Comparison of ENCODE assay signal across 8 mouse cellular contexts in genomic region chr8:13104691-13105086, GRCm38 (mm10). TPM values are rescaled to one million over a fixed set of nuclear protein-coding genes. Genes with fewer than 3 reads are reported as not detected.
DNase-seq lines count a peak whose midpoint lies in the region; ATAC-seq lines count a peak whose summit lies in the region.

No protein-coding gene starts in this region.

- peak; percentile 83 for ATAC-seq in hindbrain, embryonic 14.5 days (ENCODE audit: low FRiP score)

- H3K9ac ChIP-seq in hindbrain, embryonic 14.5 days: peak overlapping the region; percentile 89

- DNase-seq in NIH3T3 (ENCODE audit: low read depth): peak; percentile 94
- DNase-seq in cerebellum, postnatal 10 days: peak; percentile 94 to 96
- DNase-seq in frontal cortex, postnatal 14 days (ENCODE audit: low spot score in 2 of 2): peak; percentile 83 to 88
- peak; percentile 87 for DNase-seq in hindbrain, embryonic 14.5 days (ENCODE audit: low spot score)
- DNase-seq in layer of hippocampus, postnatal 36 days: peak; percentile 91
- DNase-seq in lung, postnatal 36 days: peak; percentile 93
- peak; percentile 94 for DNase-seq in retina, postnatal 1 day
- DNase-seq in urinary bladder, adult 18-20 months (ENCODE audit: low spot score in 2 of 2): peak; percentile 81 to 93

- H3K4me2 ChIP-seq in hindbrain, embryonic 14.5 days (replicated peaks): peak overlapping the region; percentile 97

- peaks cover 28% of the 10 kb centered on the region for H3K4me1 ChIP-seq in hindbrain, embryonic 14.5 days (replicated peaks; ENCODE audit: control insufficient read depth, insufficient read depth, low read length)

- H3K27ac ChIP-seq in hindbrain, embryonic 14.5 days: peak overlapping the region; percentile 93

- H3K27me3 ChIP-seq in hindbrain, embryonic 14.5 days (ENCODE audit: control insufficient read depth, insufficient read depth, low read length): no peaks in the 10 kb centered on the region

- H3K36me3 ChIP-seq in hindbrain, embryonic 14.5 days (replicated peaks; ENCODE audit: control insufficient read depth, insufficient read depth): peaks cover 17% of the 10 kb centered on the region

- no peaks in the 10 kb centered on the region for H3K9me3 ChIP-seq in hindbrain, embryonic 14.5 days (ENCODE audit: control insufficient read depth, low read length)

- WGBS in hindbrain, embryonic 14.5 days: 0% methylated on average over 45 of the region's 45 CpGs

- peak overlapping the region; percentile 99 for H3K4me3 ChIP-seq in hindbrain, embryonic 14.5 days (replicated peaks; ENCODE audit: low read length)

RNA-seq across cellular contexts. Expression of gene Pcid2, which starts 0.6 kb away (rescaled TPM):
- polyA plus RNA-seq in hindbrain, embryonic 14.5 days (2014; fragmentation: Nextera tagmentation; extraction: Ambion mirVana): 32.9 and 35.2 TPM in 2 replicates
- 10 to 100 TPM; 27.1 to 27.3 TPM for total RNA-seq in layer of hippocampus, postnatal 36 days (2021)

RNA-seq across cellular contexts. Expression of gene Cul4a, which starts 0.7 kb away (rescaled TPM):
- 74.6 and 75.3 TPM in 2 replicates for polyA plus RNA-seq in hindbrain, embryonic 14.5 days (2014; fragmentation: Nextera tagmentation; extraction: Ambion mirVana)
- 10 to 100 TPM; 59.1 to 66.8 TPM for total RNA-seq in layer of hippocampus, postnatal 36 days (2021)

RNA-seq across cellular contexts. Expression of gene Proz, which starts 44.0 kb away (rescaled TPM):
- 0.86 and 0.90 TPM in 2 replicates for polyA plus RNA-seq in hindbrain, embryonic 14.5 days (2014; fragmentation: Nextera tagmentation; extraction: Ambion mirVana)
- total RNA-seq in layer of hippocampus, postnatal 36 days (2021): not detected

RNA-seq across cellular contexts. Expression of gene Lamp1, which starts 54.3 kb away (rescaled TPM):
- polyA plus RNA-seq in hindbrain, embryonic 14.5 days (2014; fragmentation: Nextera tagmentation; extraction: Ambion mirVana): 331 and 347 TPM in 2 replicates
- total RNA-seq in layer of hippocampus, postnatal 36 days (2021): 100 to 1,000 TPM; 267 to 270 TPM

Comparison
In these comparisons a context has a peak if more than half of its experiments do, and no peak if none do; other contexts are left out.
1. Peak in every context shown above with its lines: DNase-seq, ATAC-seq, H3K4me3 ChIP-seq and H3K27ac ChIP-seq.